Mouse (Mus musculus) urinary bladder, postnatal 0 days (tissue): ENCODE results near the gene Itln1. TPM values are rescaled to one million over a fixed set of nuclear protein-coding genes. Genes with fewer than 3 reads are reported as not detected.

Experiments
- polyA plus RNA-seq: library from polyadenylated mRNA; unstranded; fragments of >200 nt; fragmentation: Nextera tagmentation; extraction: Ambion mirVana; gene quantifications from 2 replicates; pipeline ENCODE4 v1.2.1, GENCODE M21; 2015

Gene Itln1
- polyA plus RNA-seq: 0.51 and 0.73 TPM in 2 replicates

GRCm38 (mm10) chr1:171535194-171535593 is at the start of gene Itln1:
Itln1 (minus strand) TSS chr1:171535294.

GRCm38 (mm10) chr1:171558898-171559297 is 23.8 kb upstream of the Itln1 start, which contains the start of gene Cd244a:
Cd244a (plus strand) TSS chr1:171559193.

GRCm38 (mm10) chr1:171503250-171503591 is 31.9 kb downstream of the Itln1 start, which contains the start of gene Alyref2:
Alyref2 (plus strand) TSS chr1:171503478.

Other genes starting within 250 kb of the Itln1 start
- 29.3 and 30.5 TPM in 2 replicates for gene Usp21, start 247.3 kb downstream of the Itln1 start, polyA plus RNA-seq
- gene Ufc1, start 240.3 kb downstream of the Itln1 start, polyA plus RNA-seq: 69.1 and 82.7 TPM in 2 replicates
- 34.0 and 36.6 TPM in 2 replicates for gene Dedd, start 206.1 kb downstream of the Itln1 start, polyA plus RNA-seq
- gene Nit1, start 189.6 kb downstream of the Itln1 start, polyA plus RNA-seq: 31.4 and 33.0 TPM in 2 replicates
- gene Pfdn2, start 189.6 kb downstream of the Itln1 start, polyA plus RNA-seq: 62.2 and 64.8 TPM in 2 replicates
- gene Klhdc9, start 174.5 kb downstream of the Itln1 start, polyA plus RNA-seq: 1.1 and 1.5 TPM in 2 replicates
- gene Nectin4, start 165.2 kb downstream of the Itln1 start, polyA plus RNA-seq: 22.4 and 24.1 TPM in 2 replicates
- 2.1 and 4.7 TPM in 2 replicates for gene Arhgap30, start 146.3 kb downstream of the Itln1 start, polyA plus RNA-seq
- gene Usf1, start 124.0 kb downstream of the Itln1 start, polyA plus RNA-seq: 32.1 and 33.4 TPM in 2 replicates
- 16.8 and 21.2 TPM in 2 replicates for gene Tstd1, start 116.4 kb downstream of the Itln1 start, polyA plus RNA-seq
- 84.3 and 90.0 TPM in 2 replicates for gene F11r, start 97.8 kb downstream of the Itln1 start, polyA plus RNA-seq
- 9.6 and 10.3 TPM in 2 replicates for gene Alyref2, start 31.8 kb downstream of the Itln1 start, polyA plus RNA-seq
- gene Cd244a, start 23.9 kb upstream of the Itln1 start, polyA plus RNA-seq: 0.77 and 3.5 TPM in 2 replicates
- 0.35 and 0.98 TPM in 2 replicates for gene Ly9, start 72.1 kb upstream of the Itln1 start, polyA plus RNA-seq
- gene Slamf7, start 117.7 kb upstream of the Itln1 start, polyA plus RNA-seq: 0.08 and 0.18 TPM in 2 replicates
- 4.9 and 9.6 TPM in 2 replicates for gene Cd48, start 146.7 kb upstream of the Itln1 start, polyA plus RNA-seq
- gene Slamf1, start 231.8 kb upstream of the Itln1 start, polyA plus RNA-seq: 0.12 and 0.28 TPM in 2 replicates